9 mouse cellular contexts compared by ENCODE assay signal in the genomic region with DNA sequence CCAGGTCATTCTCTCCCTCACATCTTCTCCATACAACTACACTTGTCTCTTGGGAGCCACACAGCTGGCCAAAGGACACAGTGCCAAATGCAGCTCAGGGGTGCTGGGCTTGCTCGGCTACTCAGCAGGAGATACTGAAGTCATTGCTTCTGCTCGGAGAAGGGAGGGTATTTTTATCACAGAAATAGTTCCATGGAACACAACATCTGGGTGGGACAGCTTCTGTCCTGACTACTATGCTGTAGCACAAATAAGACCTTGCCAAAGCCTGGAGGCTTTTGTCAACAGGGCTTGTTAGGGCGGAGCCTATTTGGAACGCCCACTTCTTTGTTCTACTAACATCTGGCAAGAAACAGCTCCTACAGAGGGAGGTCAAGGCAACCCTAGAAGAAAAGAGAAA. TPM values are rescaled to one million over a fixed set of nuclear protein-coding genes. Genes with fewer than 3 reads are reported as not detected.
DNase-seq lines count a peak whose midpoint lies in the region; ATAC-seq and TF ChIP-seq lines count a peak whose summit lies in the region.
"Had no signal": no experiment of that assay in that cellular context is flagged by ENCODE, and none has a peak within 500 bp of the region (broad histone marks: within the 10 kb centered on the region; RNA-seq: fewer than 3 reads in every experiment).

No protein-coding gene starts in this region.

- 0 out of 2 replicates have a peak, but pooled peaks have one; percentile 36 for TF ChIP-seq EP300 in heart, postnatal 0 days (IDR thresholded peaks at IDR 0.05; ENCODE audit: low read depth)

- H3K4me3 ChIP-seq in forebrain, embryonic 10.5 days = no peak overlapping the region
- no peak overlapping the region for H3K4me3 ChIP-seq in forebrain, embryonic 16.5 days (replicated peaks; ENCODE audit: low read length)
- H3K4me3 ChIP-seq in heart, postnatal 0 days (ENCODE audit: low read depth, low read length) = no peak overlapping the region
- no peak overlapping the region for H3K4me3 ChIP-seq in lung, embryonic 16.5 days (ENCODE audit: low read length)

- peaks cover 11% of the 10 kb centered on the region for H3K36me3 ChIP-seq in forebrain, embryonic 10.5 days (replicated peaks)
- no peaks in the 10 kb centered on the region for H3K36me3 ChIP-seq in forebrain, embryonic 16.5 days (ENCODE audit: control insufficient read depth, insufficient read depth)
- H3K36me3 ChIP-seq in heart, postnatal 0 days (replicated peaks; ENCODE audit: control insufficient read depth, insufficient read depth, low read length) = no peaks in the 10 kb centered on the region
- no peaks in the 10 kb centered on the region for H3K36me3 ChIP-seq in lung, embryonic 16.5 days (ENCODE audit: control insufficient read depth, insufficient read depth, low read length)

- peaks cover 8% of the 10 kb centered on the region; the same call in 1 of the 2 replicates for H3K9me3 ChIP-seq in forebrain, embryonic 10.5 days
- H3K9me3 ChIP-seq in forebrain, embryonic 16.5 days (ENCODE audit: control insufficient read depth, low read length) = no peaks in the 10 kb centered on the region
- H3K9me3 ChIP-seq in heart, postnatal 0 days (replicated peaks; ENCODE audit: control insufficient read depth, low read length) = no peaks in the 10 kb centered on the region
- no peaks in the 10 kb centered on the region for H3K9me3 ChIP-seq in lung, embryonic 16.5 days (ENCODE audit: control insufficient read depth, low read length)

- no peak for TF ChIP-seq CTCF in heart, postnatal 0 days (IDR thresholded peaks at IDR 0.05; ENCODE audit: low read depth)

- WGBS in forebrain, embryonic 10.5 days = 34% methylated on average over 4 of the region's 4 CpGs
- WGBS in forebrain, embryonic 16.5 days = 40% methylated on average over 4 of the region's 4 CpGs
- 17% methylated on average over 4 of the region's 4 CpGs for whole genome bisulfite sequencing in heart, postnatal 0 days
- 34% methylated on average over 4 of the region's 4 CpGs for WGBS in lung, embryonic 16.5 days

- no peak for ATAC-seq in forebrain, embryonic 16.5 days
- ATAC-seq in heart, postnatal 0 days (ENCODE audit: insufficient read depth, low read depth) = peak; percentile 76
- ATAC-seq in lung, embryonic 16.5 days (ENCODE audit: low read depth) = peak; percentile 65; the same call in 1 of the 2 replicates
- no peak for ATAC-seq in frontal cortex, adult (ENCODE audit: low TSS enrichment)

- H3K27me3 ChIP-seq in forebrain, embryonic 10.5 days (ENCODE audit: poor library complexity, severe bottlenecking) = no peaks in the 10 kb centered on the region
- no peaks in the 10 kb centered on the region for H3K27me3 ChIP-seq in forebrain, embryonic 16.5 days (replicated peaks; ENCODE audit: control insufficient read depth, insufficient read depth, low read length)
- H3K27me3 ChIP-seq in heart, postnatal 0 days (ENCODE audit: control insufficient read depth, insufficient read depth, low read length) = no peaks in the 10 kb centered on the region
- H3K27me3 ChIP-seq in lung, embryonic 16.5 days (ENCODE audit: control insufficient read depth, insufficient read depth, low read depth, low read length) = no peaks in the 10 kb centered on the region

- H3K4me2 ChIP-seq in forebrain, embryonic 16.5 days (ENCODE audit: low read length) = no peak overlapping the region
- no peak overlapping the region for H3K4me2 ChIP-seq in heart, postnatal 0 days (ENCODE audit: low read depth, low read length)
- H3K4me2 ChIP-seq in lung, embryonic 16.5 days (ENCODE audit: low read depth, low read length) = no peak overlapping the region

- no peak for DNase-seq in forebrain, embryonic 10.5 days (ENCODE audit: extremely low spot score, low spot score)
- DNase-seq in embryo, embryonic 10.5 days (ENCODE audit: low spot score) = peak; percentile 57
- peak; percentile 76 for DNase-seq in heart, postnatal 0 days (ENCODE audit: low spot score)
- DNase-seq in spleen, postnatal 4 days (ENCODE audit: low spot score in 2 of 2) = no peak
- no peak for DNase-seq in cerebellum, postnatal 36 days

- H3K4me1 ChIP-seq in forebrain, embryonic 10.5 days = peaks cover 16% of the 10 kb centered on the region
- peaks cover 3% of the 10 kb centered on the region; the same call in 1 of the 2 replicates for H3K4me1 ChIP-seq in forebrain, embryonic 16.5 days (replicated peaks; ENCODE audit: control insufficient read depth, insufficient read depth, low read length)
- peaks cover 24% of the 10 kb centered on the region for H3K4me1 ChIP-seq in heart, postnatal 0 days (ENCODE audit: control insufficient read depth, insufficient read depth)
- peaks cover 8% of the 10 kb centered on the region; the same call in 1 of the 2 replicates for H3K4me1 ChIP-seq in lung, embryonic 16.5 days (replicated peaks; ENCODE audit: control insufficient read depth, insufficient read depth, low read length)

- no peak overlapping the region for H3K9ac ChIP-seq in forebrain, embryonic 16.5 days (replicated peaks; ENCODE audit: low read depth, low read length)
- no peak overlapping the region for H3K9ac ChIP-seq in heart, postnatal 0 days (replicated peaks; ENCODE audit: low read depth, low read length)
- no peak overlapping the region for H3K9ac ChIP-seq in lung, embryonic 16.5 days (ENCODE audit: low read length)

- peak overlapping the region; percentile 60; the same call in 1 of the 2 replicates for H3K27ac ChIP-seq in forebrain, embryonic 10.5 days
- H3K27ac ChIP-seq in forebrain, embryonic 16.5 days (ENCODE audit: low read length) = no peak overlapping the region
- H3K27ac ChIP-seq in heart, postnatal 0 days (ENCODE audit: low read depth) = peak overlapping the region; percentile 63
- no peak overlapping the region for H3K27ac ChIP-seq in lung, embryonic 16.5 days (ENCODE audit: low read length)

RNA-seq across cellular contexts. Expression of gene Tln2, which starts 10.2 kb away (rescaled TPM):
- polyA plus RNA-seq in forebrain, embryonic 10.5 days (2016; fragmentation: Nextera tagmentation; extraction: Ambion mirVana) = 27.6 and 30.0 TPM in 2 replicates
- polyA plus RNA-seq in forebrain, embryonic 16.5 days (2015; fragmentation: Nextera tagmentation; extraction: Ambion mirVana) = 15.7 and 19.6 TPM in 2 replicates
- total RNA-seq in heart, postnatal 0 days (2014; rRNA removed; ENCODE audit: low replicate concordance) = 92.4 and 92.6 TPM in 2 replicates
- 67.0 and 75.3 TPM in 2 replicates for polyA plus RNA-seq in heart, postnatal 0 days (2015; fragmentation: Nextera tagmentation; extraction: Ambion mirVana)
- 9.9 and 11.1 TPM in 2 replicates for polyA plus RNA-seq in lung, embryonic 16.5 days (2015; fragmentation: Nextera tagmentation; extraction: Ambion mirVana)
- total RNA-seq: neutrophil, adult 5-6 weeks had no signal

Comparison
In these comparisons a context has a peak if more than half of its experiments do, and no peak if none do; other contexts are left out.
1. H3K27ac ChIP-seq: peak in forebrain, embryonic 10.5 days (single experiment) and heart, postnatal 0 days (single experiment); none in forebrain, embryonic 16.5 days (single experiment) and lung, embryonic 16.5 days (single experiment).
2. DNase-seq: peak in embryo, embryonic 10.5 days (single experiment) and heart, postnatal 0 days (single experiment); none in forebrain, embryonic 10.5 days (single experiment), spleen, postnatal 4 days (0 of 2) and cerebellum, postnatal 36 days (0 of 2).
3. ATAC-seq: peak in heart, postnatal 0 days (single experiment) and lung, embryonic 16.5 days (single experiment); none in forebrain, embryonic 16.5 days (single experiment) and frontal cortex, adult (single experiment).